Mouse (Mus musculus): ENCODE measurements around the gene Lmbr1l. TPM values are rescaled to one million over a fixed set of nuclear protein-coding genes. Genes with fewer than 3 reads are reported as not detected.
"Not testable (repeated sequence)": the region's sequence is repeated elsewhere in the genome, so short reads cannot be mapped to it uniquely, and the experiment has no call there.

Gene Lmbr1l
- polyA plus RNA-seq, 1 experiment, result 36.1 TPM

- Histone ChIP-seq H3K36me3 (ENCODE audit: control insufficient read depth, insufficient read depth, low read length) (no peaks in the 10 kb centered on the region), H3K4me3 (ENCODE audit: insufficient read depth, low read depth, low read length) (no peak overlapping the region), H3K4me1 (ENCODE audit: control insufficient read depth, insufficient read depth, low read length) (no peaks in the 10 kb centered on the region; the same call in 1 of the 2 replicates), H3K27me3 (replicated peaks; ENCODE audit: control insufficient read depth, insufficient read depth, low read length) (no peaks in the 10 kb centered on the region), H3K27ac (ENCODE audit: insufficient read depth, low read depth, low read length) (no peak overlapping the region)
- TF ChIP-seq CTCF (conservative IDR thresholded peaks at IDR 0.05; ENCODE audit: insufficient read depth, insufficient read length, low read depth, low read length) (no peak), POLR2A (IDR thresholded peaks at IDR 0.05; ENCODE audit: low read depth, low read length) (no peak)
- DNase-seq, result no peak
- 63% methylated on average over 14 of the region's 14 CpGs for WGBS
Measured at GRCm38 (mm10) chr15:98954425-98955253, 36.6 kb upstream of the Lmbr1l start.

GRCm38 (mm10) chr15:98953401-98954356 lies 35.6 kb upstream of the Lmbr1l start, which contains the start of the genes Gm49450 and Tuba1a:
Gm49450 (minus strand) TSS chr15:98953551.
Tuba1a (minus strand) TSS chr15:98953703.
- Histone ChIP-seq H3K27me3 (replicated peaks; ENCODE audit: control insufficient read depth, insufficient read depth, low read length) (no peaks in the 10 kb centered on the region), H3K4me3 (ENCODE audit: insufficient read depth, low read depth, low read length) (peak within 1 kb of the TSS; percentile 69), H3K36me3 (ENCODE audit: control insufficient read depth, insufficient read depth, low read length) (no peaks in the 10 kb centered on the region), H3K4me1 (ENCODE audit: control insufficient read depth, insufficient read depth, low read length) (no peaks in the 10 kb centered on the region; the same call in 1 of the 2 replicates), H3K27ac (ENCODE audit: insufficient read depth, low read depth, low read length) (peak within 1 kb of the TSS; percentile 81)
- no peak for TF ChIP-seq CTCF (conservative IDR thresholded peaks at IDR 0.05; ENCODE audit: insufficient read depth, insufficient read length, low read depth, low read length)
- peak; percentile 80 for TF ChIP-seq POLR2A (IDR thresholded peaks at IDR 0.05; ENCODE audit: low read depth, low read length)
- DNase-seq, result peak; percentile 90
- WGBS, result 11% methylated on average over 28 of the region's 28 CpGs

GRCm38 (mm10) chr15:98952751-98953400 lies 34.8 kb upstream of the Lmbr1l start:
- Histone ChIP-seq H3K27me3 (replicated peaks; ENCODE audit: control insufficient read depth, insufficient read depth, low read length) (no peaks in the 10 kb centered on the region), H3K4me1 (ENCODE audit: control insufficient read depth, insufficient read depth, low read length) (no peaks in the 10 kb centered on the region; the same call in 1 of the 2 replicates), H3K27ac (ENCODE audit: insufficient read depth, low read depth, low read length) (peak overlapping the region; percentile 81), H3K4me3 (ENCODE audit: insufficient read depth, low read depth, low read length) (peak overlapping the region; percentile 69), H3K36me3 (ENCODE audit: control insufficient read depth, insufficient read depth, low read length) (no peaks in the 10 kb centered on the region)
- WGBS, result under 1% methylated on average over 41 of the region's 41 CpGs
- DNase-seq, result peak; percentile 72
- TF ChIP-seq POLR2A (IDR thresholded peaks at IDR 0.05; ENCODE audit: low read depth, low read length) (no peak), CTCF (conservative IDR thresholded peaks at IDR 0.05; ENCODE audit: insufficient read depth, insufficient read length, low read depth, low read length) (peak; percentile 31; the same call in 1 of the 2 replicates)

GRCm38 (mm10) chr15:98952063-98952455 lies 34.0 kb upstream of the Lmbr1l start:
- 34% methylated on average over 5 of the region's 5 CpGs for WGBS
- H3K27me3 ChIP-seq (replicated peaks; ENCODE audit: control insufficient read depth, insufficient read depth, low read length), result no peaks in the 10 kb centered on the region
- TF ChIP-seq POLR2A (IDR thresholded peaks at IDR 0.05; ENCODE audit: low read depth, low read length), result no peak
- no peak for TF ChIP-seq CTCF (conservative IDR thresholded peaks at IDR 0.05; ENCODE audit: insufficient read depth, insufficient read length, low read depth, low read length)
- no peaks in the 10 kb centered on the region for H3K36me3 ChIP-seq (ENCODE audit: control insufficient read depth, insufficient read depth, low read length)
- H3K4me1 ChIP-seq (ENCODE audit: control insufficient read depth, insufficient read depth, low read length), result no peaks in the 10 kb centered on the region; the same call in 1 of the 2 replicates
- no peak overlapping the region for H3K27ac ChIP-seq (ENCODE audit: insufficient read depth, low read depth, low read length)
- DNase-seq, result no peak
- H3K4me3 ChIP-seq (ENCODE audit: insufficient read depth, low read depth, low read length), result no peak overlapping the region

- not testable (repeated sequence) for H3K27me3 ChIP-seq (replicated peaks; ENCODE audit: control insufficient read depth, insufficient read depth, low read length); H3K4me3 ChIP-seq (ENCODE audit: insufficient read depth, low read depth, low read length); H3K27ac ChIP-seq (ENCODE audit: insufficient read depth, low read depth, low read length); H3K4me1 ChIP-seq (ENCODE audit: control insufficient read depth, insufficient read depth, low read length); H3K36me3 ChIP-seq (ENCODE audit: control insufficient read depth, insufficient read depth, low read length); DNase-seq
- WGBS, result 85% methylated on average over 11 of the region's 15 CpGs
Measured at GRCm38 (mm10) chr15:98951122-98952062, 33.4 kb upstream of the Lmbr1l start.

GRCm38 (mm10) chr15:98949607-98949892 lies 31.5 kb upstream of the Lmbr1l start:
- WGBS, result 77% methylated on average over 3 of the region's 3 CpGs
- no peaks in the 10 kb centered on the region for H3K27me3 ChIP-seq (replicated peaks; ENCODE audit: control insufficient read depth, insufficient read depth, low read length)
- H3K36me3 ChIP-seq (ENCODE audit: control insufficient read depth, insufficient read depth, low read length), result no peaks in the 10 kb centered on the region
- no peak overlapping the region for H3K27ac ChIP-seq (ENCODE audit: insufficient read depth, low read depth, low read length)
- TF ChIP-seq POLR2A (IDR thresholded peaks at IDR 0.05; ENCODE audit: low read depth, low read length) (no peak), CTCF (conservative IDR thresholded peaks at IDR 0.05; ENCODE audit: insufficient read depth, insufficient read length, low read depth, low read length) (no peak)
- H3K4me1 ChIP-seq (ENCODE audit: control insufficient read depth, insufficient read depth, low read length), result no peaks in the 10 kb centered on the region; the same call in 1 of the 2 replicates
- no peak overlapping the region for H3K4me3 ChIP-seq (ENCODE audit: insufficient read depth, low read depth, low read length)
- no peak for DNase-seq

Data from kidney, adult 2 months (tissue).